Mouse (Mus musculus): Measurements from ENCODE around the gene Ints4.
"Not testable (repeated sequence)": the region's sequence is repeated elsewhere in the genome, so short reads cannot be mapped to it uniquely, and the experiment has no call there.

GRCm38 (mm10) chr7:97451023-97451422 lies 29.7 kb upstream of the Ints4 start, which contains the start of gene Kctd14:
- TF ChIP-seq POLR2A, CTCF (IDR thresholded peaks at IDR 0.05; ENCODE audit: extremely low read depth, insufficient read depth, low read length): not testable (repeated sequence)
